Mouse (Mus musculus): Measurements from ENCODE around the gene Nrap.

- TF ChIP-seq CTCF (IDR thresholded peaks at IDR 0.05; ENCODE audit: low read depth) = no peak
- no peak for TF ChIP-seq EP300 (optimal IDR thresholded peaks at IDR 0.05)
Observed at GRCm38 (mm10) chr19:56419452-56419851, 29.6 kb upstream of the Nrap start.

Measured in stomach, postnatal 0 days (tissue).